Mouse (Mus musculus) limb, embryonic 13.5 days (tissue): Measurements from ENCODE around the gene Gatad2a. TPM values are rescaled to one million over a fixed set of nuclear protein-coding genes. Genes with fewer than 3 reads are reported as not detected.
"Not testable (repeated sequence)": the region's sequence is repeated elsewhere in the genome, so short reads cannot be mapped to it uniquely, and the experiment has no call there.

Source experiments
- ATAC-seq: fragments of 200-750 bp; cut with Nextera tagmentation; 2 replicates; pipeline ENCODE4 v1.8.0; 2017; ENCODE audit warnings: low read depth, moderate number of reproducible peaks, moderate TSS enrichment; ENCODE audit not compliant: low FRiP score
- H3K27ac ChIP-seq: fragments of 300-500 bp; sonication (generic); 2 replicates; pipeline ENCODE4 v1.5.1; 2015; ENCODE audit warnings: inconsistent platforms, mild to moderate bottlenecking, moderate library complexity
- H3K27me3 ChIP-seq: fragments of 300-500 bp; sonication (generic); 2 replicates; pipeline ENCODE4 v1.6.1; 2015; ENCODE audit warnings: mild to moderate bottlenecking, inconsistent platforms
- H3K36me3 ChIP-seq: fragments of 300-500 bp; sonication (generic); 2 replicates; pipeline ENCODE4 v1.6.1; 2015; ENCODE audit warnings: inconsistent platforms, mild to moderate bottlenecking, moderate library complexity
- H3K4me1 ChIP-seq: fragments of 300-500 bp; sonication (generic); 2 replicates; pipeline ENCODE4 v1.6.1; 2015; ENCODE audit warnings: inconsistent platforms
- H3K4me2 ChIP-seq: fragments of 300-500 bp; sonication (generic); replicated peaks from 2 replicates; pipeline ENCODE4 v1.6.1; 2015; ENCODE audit warnings: inconsistent platforms, mild to moderate bottlenecking, moderate library complexity
- H3K4me3 ChIP-seq: fragments of 300-500 bp; sonication (generic); 2 replicates; pipeline ENCODE4 v1.5.1; 2015; ENCODE audit warnings: moderate library complexity, mild to moderate bottlenecking, inconsistent platforms
- H3K9ac ChIP-seq: fragments of 300-500 bp; sonication (generic); 2 replicates; pipeline ENCODE4 v1.6.1; 2015; ENCODE audit warnings: mild to moderate bottlenecking, inconsistent platforms
- H3K9me3 ChIP-seq: fragments of 300-500 bp; sonication (generic); 2 replicates; pipeline ENCODE4 v1.6.1; 2016; ENCODE audit warnings: inconsistent platforms
- WGBS: fragments of 180-500 bp; shearing (Covaris S2); methylation state at CpG from one replicate; pipeline ENCODE4 v1.1.7; 2015; 5-methylcytosine and 5-hydroxymethylcytosine counted together
- polyA plus RNA-seq: library from polyadenylated mRNA; unstranded; fragments of >200 nt; fragmentation: Nextera tagmentation; extraction: Ambion mirVana; gene quantifications from 2 replicates; pipeline ENCODE4 v1.2.1, GENCODE M21; 2015

Gene Gatad2a
- polyA plus RNA-seq, 1 experiment from 2014 or later = 37.7 TPM

GRCm38 (mm10) chr8:70010796-70011195 lies 14.6 kb upstream of the Gatad2a start:
- not testable (repeated sequence) for H3K9ac ChIP-seq, ATAC-seq, H3K4me1 ChIP-seq, H3K27ac ChIP-seq, H3K9me3 ChIP-seq, H3K4me3 ChIP-seq, H3K27me3 ChIP-seq, H3K36me3 ChIP-seq, H3K4me2 ChIP-seq
- WGBS = 92% methylated on average over 14 of the region's 14 CpGs

GRCm38 (mm10) chr8:70005178-70005577 lies 9.0 kb upstream of the Gatad2a start:
- Histone ChIP-seq H3K4me2 (no peak overlapping the region), H3K4me1 (peaks cover 7% of the 10 kb centered on the region), H3K27me3 (no peaks in the 10 kb centered on the region), H3K9me3 (no peaks in the 10 kb centered on the region), H3K9ac (no peak overlapping the region), H3K4me3 (no peak overlapping the region), H3K27ac (no peak overlapping the region), H3K36me3 (no peaks in the 10 kb centered on the region)
- ATAC-seq = no peak
- WGBS = 57% methylated on average over 2 of the region's 2 CpGs

GRCm38 (mm10) chr8:70004345-70004744 lies 8.2 kb upstream of the Gatad2a start:
- ATAC-seq = no peak

GRCm38 (mm10) chr8:70003204-70003657 lies 7.0 kb upstream of the Gatad2a start:
- no peak overlapping the region for H3K27ac ChIP-seq
- H3K9me3 ChIP-seq = no peaks in the 10 kb centered on the region
- no peak overlapping the region for H3K4me3 ChIP-seq
- WGBS = 51% methylated on average over 4 of the region's 4 CpGs
- peaks cover 7% of the 10 kb centered on the region for H3K4me1 ChIP-seq
- H3K36me3 ChIP-seq = no peaks in the 10 kb centered on the region
- H3K27me3 ChIP-seq = no peaks in the 10 kb centered on the region
- H3K4me2 ChIP-seq = no peak overlapping the region
- H3K9ac ChIP-seq = no peak overlapping the region
- no peak for ATAC-seq

More at GRCm38 (mm10) chr8:70004345-70004744, 8.2 kb upstream of the Gatad2a start:
- Histone ChIP-seq H3K36me3 (no peaks in the 10 kb centered on the region), H3K27ac (no peak overlapping the region), H3K4me2 (no peak overlapping the region), H3K27me3 (no peaks in the 10 kb centered on the region), H3K9me3 (no peaks in the 10 kb centered on the region), H3K4me1 (peaks cover 7% of the 10 kb centered on the region), H3K9ac (no peak overlapping the region), H3K4me3 (no peak overlapping the region)

DNA sequence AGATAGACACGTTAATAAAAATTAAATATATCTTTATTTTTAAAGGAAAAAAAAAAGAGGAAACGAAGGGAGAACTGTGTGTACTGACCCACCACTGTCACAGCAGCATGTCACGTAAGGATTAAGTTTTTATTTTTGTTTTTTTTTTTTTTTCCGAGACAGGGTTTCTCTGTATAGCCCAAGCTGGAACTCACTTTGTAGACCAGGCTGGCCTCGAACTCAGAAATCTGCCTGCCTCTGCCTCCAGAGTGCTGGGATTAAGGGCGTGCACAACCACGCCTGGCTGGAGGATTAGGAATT lies 5.7 kb upstream of the Gatad2a start:
- H3K9ac ChIP-seq, ATAC-seq, H3K4me3 ChIP-seq, H3K27me3 ChIP-seq, H3K27ac ChIP-seq, H3K9me3 ChIP-seq, H3K36me3 ChIP-seq, H3K4me1 ChIP-seq: not testable (repeated sequence)
- peak overlapping the region; percentile 54 for H3K4me2 ChIP-seq
- 38% methylated on average over 7 of the region's 7 CpGs for WGBS

DNA sequence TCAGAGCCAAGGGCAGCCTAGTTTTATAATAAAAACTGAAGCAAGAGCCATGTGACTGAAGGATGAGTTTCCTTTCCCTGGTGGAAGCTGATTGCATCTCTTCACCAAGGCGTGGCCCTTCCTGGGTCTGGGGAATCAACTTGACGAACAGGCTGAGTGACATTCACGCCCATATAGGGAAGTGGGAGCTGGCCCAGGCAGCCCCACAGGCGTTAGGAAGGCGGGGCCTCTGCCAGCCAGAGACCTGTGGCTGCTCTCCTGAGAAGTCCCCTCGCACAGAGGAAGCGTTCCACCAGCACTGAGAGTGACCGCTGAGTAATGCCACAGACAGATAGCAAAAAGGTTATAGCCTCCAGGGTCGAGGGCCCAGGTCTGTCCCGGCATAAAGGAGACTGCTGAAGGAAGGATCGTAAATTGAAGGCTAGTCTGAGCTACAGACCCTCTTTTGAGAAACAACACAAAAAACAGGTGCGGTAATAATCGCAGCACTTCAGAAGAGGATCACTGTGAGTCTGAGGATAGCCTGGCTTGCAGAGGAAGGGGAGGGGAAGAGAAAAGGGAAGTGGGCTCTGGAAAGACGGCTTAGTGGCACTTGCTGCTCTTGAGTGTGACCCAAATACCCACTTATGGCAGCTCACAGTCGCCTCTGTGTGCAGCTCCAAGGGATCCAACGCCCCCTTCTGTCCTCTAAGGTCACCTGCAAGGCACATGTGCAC lies 5.2 kb upstream of the Gatad2a start:
- Histone ChIP-seq H3K4me2 (peak overlapping the region; percentile 54), H3K4me3 (peak overlapping the region; percentile 7; the same call in 1 of the 2 replicates), H3K27ac (0 out of 2 replicates have a peak overlapping the region, but pooled peaks have one; percentile 10)

GRCm38 (mm10) chr8:70000226-70000625 lies 4.0 kb upstream of the Gatad2a start:
- 84% methylated on average over 2 of the region's 2 CpGs for WGBS
- H3K9me3 ChIP-seq = no peaks in the 10 kb centered on the region

More for the DNA sequence above, 5.2 kb upstream of the Gatad2a start:
- Histone ChIP-seq H3K27me3 (no peaks in the 10 kb centered on the region), H3K4me1 (peaks cover 7% of the 10 kb centered on the region), H3K9me3 (no peaks in the 10 kb centered on the region), H3K36me3 (no peaks in the 10 kb centered on the region), H3K9ac (0 out of 2 replicates have a peak overlapping the region, but pooled peaks have one; percentile 8)
- ATAC-seq = peak; percentile 48; the same call in 1 of the 2 replicates
- under 1% methylated on average over 16 of the region's 16 CpGs for WGBS

DNA sequence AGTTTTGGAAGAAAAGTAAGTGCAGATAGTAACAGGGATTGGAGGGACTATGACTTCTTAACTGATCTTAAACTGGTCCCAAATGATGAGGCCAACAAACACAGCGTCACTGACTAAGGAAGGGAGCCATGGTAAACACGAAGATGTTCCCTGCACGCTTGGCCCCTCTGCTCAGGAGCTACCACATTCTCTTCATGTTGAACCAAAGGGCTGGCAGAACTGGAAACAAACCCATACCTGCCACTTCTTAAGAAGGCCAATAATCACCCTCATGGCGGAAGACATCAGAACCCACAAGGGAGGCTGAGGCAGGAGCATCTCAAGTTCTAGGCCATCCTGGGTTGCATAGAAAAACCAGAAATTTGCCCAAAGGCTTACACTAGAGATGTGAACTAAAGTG lies 3.1 kb upstream of the Gatad2a start:
- H3K27ac ChIP-seq = no peak overlapping the region
- H3K27me3 ChIP-seq = no peaks in the 10 kb centered on the region
- 88% methylated on average over 4 of the region's 4 CpGs for WGBS
- H3K4me2 ChIP-seq = no peak overlapping the region
- ATAC-seq = no peak
- H3K36me3 ChIP-seq = no peaks in the 10 kb centered on the region
- H3K9ac ChIP-seq = no peak overlapping the region
- no peaks in the 10 kb centered on the region for H3K9me3 ChIP-seq
- H3K4me3 ChIP-seq = no peak overlapping the region
- peaks cover 18% of the 10 kb centered on the region for H3K4me1 ChIP-seq

More at GRCm38 (mm10) chr8:70000226-70000625, 4.0 kb upstream of the Gatad2a start:
- H3K27me3 ChIP-seq = no peaks in the 10 kb centered on the region
- H3K4me3 ChIP-seq = no peak overlapping the region
- no peaks in the 10 kb centered on the region for H3K36me3 ChIP-seq
- H3K4me1 ChIP-seq = peaks cover 9% of the 10 kb centered on the region
- no peak for ATAC-seq
- no peak overlapping the region for H3K9ac ChIP-seq
- no peak overlapping the region for H3K27ac ChIP-seq
- H3K4me2 ChIP-seq = no peak overlapping the region

- no peak overlapping the region for H3K4me3 ChIP-seq
- 88% methylated on average over 3 of the region's 3 CpGs for WGBS
- no peaks in the 10 kb centered on the region for H3K9me3 ChIP-seq
- no peak overlapping the region for H3K9ac ChIP-seq
- no peak overlapping the region for H3K4me2 ChIP-seq
- H3K27ac ChIP-seq = no peak overlapping the region
- no peaks in the 10 kb centered on the region for H3K27me3 ChIP-seq
- peaks cover 20% of the 10 kb centered on the region for H3K4me1 ChIP-seq
- no peaks in the 10 kb centered on the region for H3K36me3 ChIP-seq
- no peak for ATAC-seq
Observed at GRCm38 (mm10) chr8:69998706-69999105, 2.5 kb upstream of the Gatad2a start.

GRCm38 (mm10) chr8:69996589-69997285 lies 553 bp upstream of the Gatad2a start:
- peak overlapping the region; percentile 74 for H3K27ac ChIP-seq
- no peak for ATAC-seq
- 2% methylated on average over 35 of the region's 35 CpGs for WGBS

GRCm38 (mm10) chr8:69995422-69995775 lies 785 bp downstream of the Gatad2a start:
- ATAC-seq = no peak
- H3K27ac ChIP-seq = peak overlapping the region; percentile 81
- peak overlapping the region; percentile 81 for H3K9ac ChIP-seq
- H3K9me3 ChIP-seq = no peaks in the 10 kb centered on the region
- peak overlapping the region; percentile 97 for H3K4me3 ChIP-seq
- H3K27me3 ChIP-seq = no peaks in the 10 kb centered on the region
- H3K36me3 ChIP-seq = no peaks in the 10 kb centered on the region
- 1% methylated on average over 7 of the region's 7 CpGs for WGBS
- H3K4me2 ChIP-seq = peak overlapping the region; percentile 87
- H3K4me1 ChIP-seq = peaks cover 13% of the 10 kb centered on the region

More at GRCm38 (mm10) chr8:69996589-69997285, 553 bp upstream of the Gatad2a start:
- Histone ChIP-seq H3K4me1 (peaks cover 20% of the 10 kb centered on the region), H3K4me2 (peak overlapping the region; percentile 87), H3K27me3 (no peaks in the 10 kb centered on the region), H3K9ac (peak overlapping the region; percentile 81), H3K36me3 (no peaks in the 10 kb centered on the region), H3K4me3 (peak overlapping the region; percentile 97), H3K9me3 (no peaks in the 10 kb centered on the region)

GRCm38 (mm10) chr8:69988936-69989335 lies 7.2 kb downstream of the Gatad2a start:
- 97% methylated on average over 6 of the region's 7 CpGs for WGBS
- not testable (repeated sequence) for H3K9ac ChIP-seq, H3K4me3 ChIP-seq, H3K27me3 ChIP-seq, H3K4me2 ChIP-seq, H3K36me3 ChIP-seq, H3K4me1 ChIP-seq, H3K9me3 ChIP-seq, H3K27ac ChIP-seq, ATAC-seq
